Mouse (Mus musculus): ENCODE measurements around the gene Cdcp2. TPM values are rescaled to one million over a fixed set of nuclear protein-coding genes. Genes with fewer than 3 reads are reported as not detected.

Cdcp2 gene
- not detected for total RNA-seq (2021)

GRCm38 (mm10) chr4:107096841-107097373, at the start of gene Cdcp2:
TSS of gene Cdcp2 (plus strand) at chr4:107096891.
- intact Hi-C loops (cut with DNase I), result no loop called here
- DNase-seq (ENCODE audit: extremely low spot score in 1 of 2, low spot score in 2 of 2), result no peak

- no peak for DNase-seq (ENCODE audit: extremely low spot score in 1 of 2, low spot score in 2 of 2)
- intact Hi-C loops (cut with DNase I), result no loop called here
Observed at GRCm38 (mm10) chr4:107047806-107048205, 48.9 kb upstream of the Cdcp2 start.

GRCm38 (mm10) chr4:107048568-107049162, 48.0 kb upstream of the Cdcp2 start:
- DNase-seq (ENCODE audit: extremely low spot score in 1 of 2, low spot score in 2 of 2), result peak; percentile 42 to 65
- intact Hi-C loops (cut with DNase I), result no loop called here

GRCm38 (mm10) chr4:107051889-107052288, 44.8 kb upstream of the Cdcp2 start:
- intact Hi-C loops (cut with DNase I), result no loop called here
- no peak for DNase-seq (ENCODE audit: extremely low spot score in 1 of 2, low spot score in 2 of 2)

GRCm38 (mm10) chr4:107052962-107053553, 43.6 kb upstream of the Cdcp2 start:
- intact Hi-C loops (cut with DNase I), result no loop called here

GRCm38 (mm10) chr4:107056088-107056487, 40.6 kb upstream of the Cdcp2 start:
- DNase-seq (ENCODE audit: extremely low spot score in 1 of 2, low spot score in 2 of 2), result no peak
- intact Hi-C loops (cut with DNase I), result no loop called here

More at GRCm38 (mm10) chr4:107052962-107053553, 43.6 kb upstream of the Cdcp2 start:
- no peak for DNase-seq (ENCODE audit: extremely low spot score in 1 of 2, low spot score in 2 of 2)

- intact Hi-C loops (cut with DNase I), result no loop called here
- no peak for DNase-seq (ENCODE audit: extremely low spot score in 1 of 2, low spot score in 2 of 2)
Observed at GRCm38 (mm10) chr4:107058346-107058745, 38.3 kb upstream of the Cdcp2 start.

GRCm38 (mm10) chr4:107058781-107059180, 37.9 kb upstream of the Cdcp2 start:
- intact Hi-C loops (cut with DNase I), result no loop called here
- no peak for DNase-seq (ENCODE audit: extremely low spot score in 1 of 2, low spot score in 2 of 2)

GRCm38 (mm10) chr4:107061560-107061959, 35.1 kb upstream of the Cdcp2 start:
- intact Hi-C loops (cut with DNase I), result no loop called here
- DNase-seq (ENCODE audit: extremely low spot score in 1 of 2, low spot score in 2 of 2), result no peak

GRCm38 (mm10) chr4:107063214-107063613, 33.5 kb upstream of the Cdcp2 start:
- intact Hi-C loops (cut with DNase I), result no loop called here

GRCm38 (mm10) chr4:107064394-107065098, 32.1 kb upstream of the Cdcp2 start:
- intact Hi-C loops (cut with DNase I), result loop anchor here (5.0 kb wide), 2 partner anchors 98 to 152 kb away; partner anchors contain the start of gene Ssbp3
- DNase-seq (ENCODE audit: extremely low spot score in 1 of 2, low spot score in 2 of 2), result no peak

More at GRCm38 (mm10) chr4:107063214-107063613, 33.5 kb upstream of the Cdcp2 start:
- no peak for DNase-seq (ENCODE audit: extremely low spot score in 1 of 2, low spot score in 2 of 2)

GRCm38 (mm10) chr4:107066252-107067124, 30.2 kb upstream of the Cdcp2 start, which contains the start of the genes Mrpl37 and Cyb5rl:
TSS of gene Mrpl37 (minus strand) at chr4:107066868.
TSS of gene Cyb5rl (plus strand) at chr4:107066988.
- peak; percentile 95 to 97 for DNase-seq (ENCODE audit: extremely low spot score in 1 of 2, low spot score in 2 of 2)
- intact Hi-C loops (cut with DNase I), result loop anchor here (5.0 kb wide), 2 partner anchors 96 to 154 kb away; partner anchors contain the start of gene Ssbp3

GRCm38 (mm10) chr4:107067151-107067840, 29.4 kb upstream of the Cdcp2 start:
- DNase-seq (ENCODE audit: extremely low spot score in 1 of 2, low spot score in 2 of 2), result peak in 1 of 2 experiments; percentile 55
- intact Hi-C loops (cut with DNase I), result loop anchor here (5.0 kb wide), 2 partner anchors 95 to 155 kb away; partner anchors contain the start of gene Ssbp3

- intact Hi-C loops (cut with DNase I), result no loop called here
- no peak for DNase-seq (ENCODE audit: extremely low spot score in 1 of 2, low spot score in 2 of 2)
Observed at GRCm38 (mm10) chr4:107072343-107072742, 24.3 kb upstream of the Cdcp2 start.

GRCm38 (mm10) chr4:107075456-107075855, 21.2 kb upstream of the Cdcp2 start:
- intact Hi-C loops (cut with DNase I), result no loop called here
- peak in 1 of 2 experiments; percentile 40 for DNase-seq (ENCODE audit: extremely low spot score in 1 of 2, low spot score in 2 of 2)

- DNase-seq (ENCODE audit: extremely low spot score in 1 of 2, low spot score in 2 of 2), result peak in 1 of 2 experiments; percentile 51
- intact Hi-C loops (cut with DNase I), result no loop called here
Observed at GRCm38 (mm10) chr4:107078894-107079293, 17.8 kb upstream of the Cdcp2 start.

GRCm38 (mm10) chr4:107079716-107080115, 17.0 kb upstream of the Cdcp2 start:
- intact Hi-C loops (cut with DNase I), result no loop called here
- DNase-seq (ENCODE audit: extremely low spot score in 1 of 2, low spot score in 2 of 2), result no peak

GRCm38 (mm10) chr4:107082185-107082584, 14.5 kb upstream of the Cdcp2 start:
- intact Hi-C loops (cut with DNase I), result no loop called here
- no peak for DNase-seq (ENCODE audit: extremely low spot score in 1 of 2, low spot score in 2 of 2)

All from left cerebral cortex, postnatal 10 days (tissue).